ENCODE assay signal across 27 mouse cellular contexts in genomic region chr9:32136680-32137295, GRCm38 (mm10). TPM values are rescaled to one million over a fixed set of nuclear protein-coding genes. Genes with fewer than 3 reads are reported as not detected.
DNase-seq lines count a peak whose midpoint lies in the region; ATAC-seq and TF ChIP-seq lines count a peak whose summit lies in the region.
"Had no signal": no experiment of that assay in that cellular context is flagged by ENCODE, and none has a peak within 500 bp of the region (broad histone marks: within the 10 kb centered on the region; RNA-seq: fewer than 3 reads in every experiment).

No protein-coding gene starts in this region.

- no peaks in the 10 kb centered on the region for H3K9me3 ChIP-seq in heart, embryonic 13.5 days
- no peaks in the 10 kb centered on the region for H3K9me3 ChIP-seq in liver, embryonic 16.5 days (replicated peaks; ENCODE audit: control insufficient read depth, low read length)
- H3K9me3 ChIP-seq in E14TG2a.4 (ENCODE audit: low read length) (no peaks in the 10 kb centered on the region), ES-E14 (ENCODE audit: control insufficient read depth, insufficient read depth, low read depth, low read length) (no peaks in the 10 kb centered on the region)
- H3K9me3 ChIP-seq: embryonic facial prominence, embryonic 12.5 days; hindbrain, embryonic 10.5 days; kidney, embryonic 15.5 days; limb, embryonic 12.5 days; liver, embryonic 12.5 days; midbrain, embryonic 13.5 days; neural tube, embryonic 15.5 days had no signal

- no peaks in the 10 kb centered on the region for H3K36me3 ChIP-seq in heart, embryonic 13.5 days
- H3K36me3 ChIP-seq in liver, embryonic 16.5 days (ENCODE audit: control insufficient read depth, insufficient read depth) = no peaks in the 10 kb centered on the region
- H3K36me3 ChIP-seq in E14TG2a.4 (ENCODE audit: insufficient read depth, low read length) = peaks cover 20% of the 10 kb centered on the region
- peaks cover 2% of the 10 kb centered on the region; the same call in 1 of the 2 replicates for H3K36me3 ChIP-seq in ES-E14 (ENCODE audit: control insufficient read depth, insufficient read depth, low read length, poor library complexity, severe bottlenecking)
- H3K36me3 ChIP-seq: embryonic facial prominence, embryonic 12.5 days; G1E; hindbrain, embryonic 10.5 days; limb, embryonic 12.5 days; liver, embryonic 12.5 days; midbrain, embryonic 13.5 days; neural tube, embryonic 15.5 days had no signal

- in situ Hi-C loops in ES-E14 (cut with MboI; ENCODE audit: low sequenced_read_pairs in 2 of 2, unreplicated experiment in 2 of 2) = no loop called here

- H3K27me3 ChIP-seq in heart, embryonic 13.5 days (replicated peaks) = no peaks in the 10 kb centered on the region
- no peaks in the 10 kb centered on the region for H3K27me3 ChIP-seq in liver, embryonic 16.5 days (ENCODE audit: control insufficient read depth, insufficient read depth, low read depth, low read length)
- no peaks in the 10 kb centered on the region for H3K27me3 ChIP-seq in E14TG2a.4 (ENCODE audit: insufficient read depth, low read length)
- H3K27me3 ChIP-seq: embryonic facial prominence, embryonic 12.5 days; kidney, embryonic 15.5 days; limb, embryonic 12.5 days; midbrain, embryonic 13.5 days; neural tube, embryonic 15.5 days; Patski had no signal

- peak overlapping the region; percentile 39 for H3K4me2 ChIP-seq in heart, embryonic 13.5 days
- H3K4me2 ChIP-seq in liver, embryonic 16.5 days (ENCODE audit: low read depth, low read length) = no peak overlapping the region
- H3K4me2 ChIP-seq: embryonic facial prominence, embryonic 12.5 days; kidney, embryonic 15.5 days; limb, embryonic 12.5 days; liver, embryonic 12.5 days; midbrain, embryonic 13.5 days; neural tube, embryonic 15.5 days had no signal

- H3K9ac ChIP-seq in heart, embryonic 13.5 days = peak overlapping the region; percentile 54
- H3K9ac ChIP-seq in liver, embryonic 16.5 days (ENCODE audit: low read depth, low read length) = no peak overlapping the region
- peak overlapping the region; percentile 58 for H3K9ac ChIP-seq in ES-E14 (ENCODE audit: insufficient read depth, low read depth, low read length, poor library complexity, severe bottlenecking)
- H3K9ac ChIP-seq: embryonic facial prominence, embryonic 12.5 days; forebrain, postnatal 0 days; kidney, embryonic 15.5 days; limb, embryonic 12.5 days; liver, embryonic 12.5 days; midbrain, embryonic 13.5 days; neural tube, embryonic 15.5 days had no signal

- no peak overlapping the region for H3K4me3 ChIP-seq in heart, embryonic 13.5 days
- H3K4me3 ChIP-seq in liver, embryonic 16.5 days (ENCODE audit: low read depth, low read length) = no peak overlapping the region
- H3K4me3 ChIP-seq in E14TG2a.4 (replicated peaks; ENCODE audit: low read length) (peak overlapping the region; percentile 79), ES-E14 (ENCODE audit: insufficient read depth in 1 of 2, low read depth in 1 of 2, low read length in 2 of 2, poor library complexity in 1 of 2, severe bottlenecking in 1 of 2) (peak overlapping the region; percentile 10 to 52; a peak in 3 of 4 replicates)
- H3K4me3 ChIP-seq: embryonic facial prominence, embryonic 12.5 days; hindbrain, embryonic 10.5 days; kidney, embryonic 15.5 days; limb, embryonic 12.5 days; liver, embryonic 12.5 days; midbrain, embryonic 13.5 days; myocyte; neural tube, embryonic 15.5 days had no signal

- ATAC-seq in heart, embryonic 13.5 days (ENCODE audit: extremely low read depth, insufficient number of reproducible peaks, low FRiP score, low TSS enrichment) = no peak
- 0 out of 2 replicates have a peak, but pooled peaks have one; percentile 5 for ATAC-seq in liver, embryonic 16.5 days (ENCODE audit: low read depth)
- ATAC-seq: forebrain, postnatal 0 days; liver, embryonic 12.5 days; midbrain, embryonic 13.5 days; Patski had no signal

- 50% methylated on average over 11 of the region's 11 CpGs for WGBS in heart, embryonic 13.5 days
- 72% methylated on average over 11 of the region's 11 CpGs for WGBS in liver, embryonic 16.5 days (ENCODE audit: insufficient replicate concordance)

- H3K4me1 ChIP-seq in heart, embryonic 13.5 days = peaks cover 15% of the 10 kb centered on the region
- no peaks in the 10 kb centered on the region; the same call in 1 of the 2 replicates for H3K4me1 ChIP-seq in liver, embryonic 16.5 days (ENCODE audit: control insufficient read depth, low read depth, low read length)
- H3K4me1 ChIP-seq in E14TG2a.4 (replicated peaks; ENCODE audit: low read depth, low read length) = peaks cover 54% of the 10 kb centered on the region
- peaks cover 6 to 13% of the 10 kb centered on the region in 2 experiments for H3K4me1 ChIP-seq in ES-E14 (ENCODE audit: control insufficient read depth in 2 of 2, insufficient read depth in 2 of 2, low read length in 2 of 2, poor library complexity in 1 of 2)
- H3K4me1 ChIP-seq: embryonic facial prominence, embryonic 12.5 days; hindbrain, embryonic 10.5 days; kidney, embryonic 15.5 days; liver, embryonic 12.5 days; midbrain, embryonic 13.5 days had no signal

- TF ChIP-seq CTCF in E14TG2a.4 (conservative IDR thresholded peaks at IDR 0.05; ENCODE audit: low read length) = no peak

- H3K27ac ChIP-seq in heart, embryonic 13.5 days (replicated peaks) = no peak overlapping the region
- no peak overlapping the region for H3K27ac ChIP-seq in liver, embryonic 16.5 days (ENCODE audit: low read length)
- peak overlapping the region; percentile 76 for H3K27ac ChIP-seq in ES-E14 (ENCODE audit: insufficient read depth, low read depth, low read length, poor library complexity, severe bottlenecking)
- H3K27ac ChIP-seq: embryonic facial prominence, embryonic 12.5 days; hindbrain, embryonic 10.5 days; kidney, embryonic 15.5 days; limb, embryonic 12.5 days; liver, embryonic 12.5 days; midbrain, embryonic 13.5 days; neural tube, embryonic 15.5 days had no signal

- no peak for DNase-seq in heart, adult 9 months (ENCODE audit: low spot score in 2 of 2)
- DNase-seq in liver (no peak), ES-E14 (ENCODE audit: low read depth, low spot score) (no peak)
- no peak for DNase-seq in B cell, adult 2 months
- DNase-seq: adrenal gland, postnatal 10 days; cerebellum, adult 18-20 months; cerebellum, postnatal 14 days; forebrain, postnatal 0 days; gastrocnemius, postnatal 25 days; kidney, adult 11 months; kidney, postnatal 36 days; layer of hippocampus, postnatal 36 days; lung, adult 2 months; lung, postnatal 14 days had no signal

TF ChIP-seq in ES-E14, 5 proteins besides CTCF, POLR2A, EP300 and RAD21:
- TF ChIP-seq MAFK (IDR thresholded peaks at IDR 0.05; ENCODE audit: insufficient read depth, low read depth, low read length) (no peak), HCFC1 (IDR thresholded peaks at IDR 0.05; ENCODE audit: borderline replicate concordance, insufficient read depth, low read length) (no peak), CHD2 (IDR thresholded peaks at IDR 0.05; ENCODE audit: low read depth, low read length) (no peak), ZC3H11A (IDR thresholded peaks at IDR 0.05; ENCODE audit: borderline replicate concordance, low read depth, low read length) (no peak), ZNF384 (IDR thresholded peaks at IDR 0.05; ENCODE audit: low read depth, low read length) (no peak)

RNA-seq across cellular contexts. Expression of gene Arhgap32, which starts 20.9 kb away (rescaled TPM):
- polyA plus RNA-seq in heart, embryonic 13.5 days (2015; fragmentation: Nextera tagmentation; extraction: Ambion mirVana) = 2.9 and 3.3 TPM in 2 replicates
- 0.32 and 0.57 TPM in 2 replicates for polyA plus RNA-seq in liver, embryonic 16.5 days (2015; fragmentation: Nextera tagmentation; extraction: Ambion mirVana)
- total RNA-seq in ES-E14 (2012; rRNA removed) = 12.4 and 13.9 TPM in 2 replicates

Comparison
In these comparisons a context has a peak if more than half of its experiments do, and no peak if none do; other contexts are left out.
1. H3K4me3 ChIP-seq: peak in E14TG2a.4 (single experiment) and ES-E14 (2 of 2); none in heart, embryonic 13.5 days (single experiment) and liver, embryonic 16.5 days (single experiment).